Mouse (Mus musculus) midbrain, embryonic 10.5 days (tissue): ENCODE measurements around the gene Creb5. TPM values are rescaled to one million over a fixed set of nuclear protein-coding genes. Genes with fewer than 3 reads are reported as not detected.
A peak's percentile ranks its signal among the peaks of the same experiment; 100 is the strongest.

Experiments
- DNase-seq: peaks from one replicate; pipeline ENCODE4 v3.0.0-alpha.2; 2017; ENCODE audit warnings: low spot score
- H3K27ac ChIP-seq: fragments of 300-500 bp; sonication (generic); replicated peaks from 2 replicates; pipeline ENCODE4 v1.5.1; 2016; ENCODE audit warnings: mild to moderate bottlenecking
- H3K27me3 ChIP-seq: fragments of 300-500 bp; sonication (generic); 2 replicates; pipeline ENCODE4 v1.6.1; 2016; ENCODE audit warnings: low read depth, mild to moderate bottlenecking; ENCODE audit not compliant: poor library complexity, severe bottlenecking
- H3K36me3 ChIP-seq: fragments of 300-500 bp; sonication (generic); 2 replicates; pipeline ENCODE4 v1.6.1; 2016; ENCODE audit warnings: mild to moderate bottlenecking, moderate library complexity
- H3K4me1 ChIP-seq: fragments of 300-500 bp; sonication (generic); 2 replicates; pipeline ENCODE4 v1.6.1; 2016
- H3K4me3 ChIP-seq: fragments of 300-500 bp; sonication (generic); 2 replicates; pipeline ENCODE4 v1.5.1; 2016; ENCODE audit warnings: mild to moderate bottlenecking, moderate library complexity
- H3K9me3 ChIP-seq: fragments of 300-500 bp; sonication (generic); replicated peaks from 2 replicates; pipeline ENCODE4 v1.6.1; 2016; ENCODE audit warnings: mild to moderate bottlenecking
- WGBS: fragments of 180-500 bp; shearing (Covaris S2); methylation state at CpG from one replicate; pipeline ENCODE4 v1.1.7; 2016; 5-methylcytosine and 5-hydroxymethylcytosine counted together
- polyA plus RNA-seq: library from polyadenylated mRNA; unstranded; fragments of >200 nt; fragmentation: Nextera tagmentation; extraction: Ambion mirVana; gene quantifications from 2 replicates; pipeline ENCODE4 v1.2.1, GENCODE M21; 2016

Gene Creb5
- polyA plus RNA-seq, 1 experiment from 2014 or later: 4.8 TPM

GRCm38 (mm10) chr6:53574097-53574496 lies 287.0 kb downstream of the Creb5 start:
- Histone ChIP-seq H3K9me3 (no peaks in the 10 kb centered on the region), H3K36me3 (no peaks in the 10 kb centered on the region), H3K4me3 (peak overlapping the region; percentile 44), H3K27me3 (peaks cover 8% of the 10 kb centered on the region), H3K27ac (peak overlapping the region; percentile 83), H3K4me1 (peaks cover 40% of the 10 kb centered on the region)
- no peak for DNase-seq
- WGBS: 48% methylated on average over 12 of the region's 12 CpGs

- 88% methylated on average over 4 of the region's 4 CpGs for WGBS
- H3K36me3 ChIP-seq: no peaks in the 10 kb centered on the region
- H3K9me3 ChIP-seq: no peaks in the 10 kb centered on the region
- DNase-seq: no peak
- peaks cover 36% of the 10 kb centered on the region for H3K4me1 ChIP-seq
- H3K27ac ChIP-seq: no peak overlapping the region
- H3K27me3 ChIP-seq: peaks cover 8% of the 10 kb centered on the region
- no peak overlapping the region for H3K4me3 ChIP-seq
Observed at GRCm38 (mm10) chr6:53575191-53575590, 288.1 kb downstream of the Creb5 start.

- no peak overlapping the region for H3K4me3 ChIP-seq
- no peak for DNase-seq
- 96% methylated on average over 3 of the region's 3 CpGs for WGBS
- H3K4me1 ChIP-seq: peaks cover 39% of the 10 kb centered on the region
- peaks cover 8% of the 10 kb centered on the region for H3K27me3 ChIP-seq
- no peaks in the 10 kb centered on the region for H3K36me3 ChIP-seq
- no peak overlapping the region for H3K27ac ChIP-seq
- no peaks in the 10 kb centered on the region for H3K9me3 ChIP-seq
Observed at GRCm38 (mm10) chr6:53575836-53576235, 288.8 kb downstream of the Creb5 start.

- H3K27ac ChIP-seq: no peak overlapping the region
- no peaks in the 10 kb centered on the region for H3K9me3 ChIP-seq
- no peak overlapping the region for H3K4me3 ChIP-seq
- H3K27me3 ChIP-seq: peaks cover 10% of the 10 kb centered on the region
- H3K36me3 ChIP-seq: no peaks in the 10 kb centered on the region
- no peak for DNase-seq
- 81% methylated on average over 6 of the region's 6 CpGs for WGBS
- H3K4me1 ChIP-seq: peaks cover 39% of the 10 kb centered on the region
Observed at GRCm38 (mm10) chr6:53576841-53577240, 289.8 kb downstream of the Creb5 start.

GRCm38 (mm10) chr6:53577776-53578175 lies 290.7 kb downstream of the Creb5 start:
- Histone ChIP-seq H3K4me1 (peaks cover 38% of the 10 kb centered on the region), H3K27ac (no peak overlapping the region), H3K36me3 (no peaks in the 10 kb centered on the region), H3K9me3 (no peaks in the 10 kb centered on the region), H3K4me3 (no peak overlapping the region), H3K27me3 (peaks cover 15% of the 10 kb centered on the region)
- DNase-seq: no peak
- 74% methylated on average over 3 of the region's 3 CpGs for WGBS

- H3K36me3 ChIP-seq: no peaks in the 10 kb centered on the region
- 85% methylated on average over 7 of the region's 7 CpGs for WGBS
- H3K9me3 ChIP-seq: no peaks in the 10 kb centered on the region
- peaks cover 14% of the 10 kb centered on the region; the same call in 1 of the 2 replicates for H3K4me1 ChIP-seq
- no peak overlapping the region for H3K27ac ChIP-seq
- no peak for DNase-seq
- H3K4me3 ChIP-seq: no peak overlapping the region
- H3K27me3 ChIP-seq: 0 out of 2 replicates have a peak, but pooled peaks cover 7% of the 10 kb centered on the region
Observed at GRCm38 (mm10) chr6:53580346-53580745, 293.3 kb downstream of the Creb5 start.

GRCm38 (mm10) chr6:53583234-53583875 lies 296.3 kb downstream of the Creb5 start:
- Histone ChIP-seq H3K27ac (no peak overlapping the region), H3K4me1 (peaks cover 14% of the 10 kb centered on the region; the same call in 1 of the 2 replicates), H3K27me3 (0 out of 2 replicates have a peak, but pooled peaks cover 7% of the 10 kb centered on the region), H3K36me3 (no peaks in the 10 kb centered on the region), H3K4me3 (no peak overlapping the region), H3K9me3 (no peaks in the 10 kb centered on the region)
- no peak for DNase-seq
- 83% methylated on average over 19 of the region's 19 CpGs for WGBS

GRCm38 (mm10) chr6:53584718-53585405 lies 297.8 kb downstream of the Creb5 start:
- H3K4me3 ChIP-seq: no peak overlapping the region
- H3K27me3 ChIP-seq: 0 out of 2 replicates have a peak, but pooled peaks cover 7% of the 10 kb centered on the region
- no peaks in the 10 kb centered on the region for H3K36me3 ChIP-seq
- no peak overlapping the region for H3K27ac ChIP-seq
- no peak for DNase-seq
- WGBS: 64% methylated on average over 10 of the region's 10 CpGs
- H3K4me1 ChIP-seq: peaks cover 14% of the 10 kb centered on the region; the same call in 1 of the 2 replicates
- H3K9me3 ChIP-seq: no peaks in the 10 kb centered on the region

GRCm38 (mm10) chr6:53589746-53590145 lies 302.7 kb downstream of the Creb5 start:
- WGBS: 87% methylated on average over 6 of the region's 6 CpGs
- Histone ChIP-seq H3K9me3 (no peaks in the 10 kb centered on the region), H3K27me3 (no peaks in the 10 kb centered on the region)

GRCm38 (mm10) chr6:53592230-53592629 lies 305.2 kb downstream of the Creb5 start:
- H3K4me3 ChIP-seq: no peak overlapping the region
- H3K36me3 ChIP-seq: no peaks in the 10 kb centered on the region
- no peaks in the 10 kb centered on the region for H3K27me3 ChIP-seq
- no peak for DNase-seq
- no peaks in the 10 kb centered on the region for H3K9me3 ChIP-seq
- peaks cover 17% of the 10 kb centered on the region for H3K4me1 ChIP-seq
- H3K27ac ChIP-seq: no peak overlapping the region
- 90% methylated on average over 5 of the region's 5 CpGs for WGBS

More at GRCm38 (mm10) chr6:53589746-53590145, 302.7 kb downstream of the Creb5 start:
- Histone ChIP-seq H3K4me3 (no peak overlapping the region), H3K27ac (no peak overlapping the region), H3K4me1 (peaks cover 17% of the 10 kb centered on the region), H3K36me3 (no peaks in the 10 kb centered on the region)
- no peak for DNase-seq

- H3K9me3 ChIP-seq: no peaks in the 10 kb centered on the region
- 24% methylated on average over 4 of the region's 4 CpGs for WGBS
- no peaks in the 10 kb centered on the region for H3K36me3 ChIP-seq
Observed at GRCm38 (mm10) chr6:53593603-53594002, 306.5 kb downstream of the Creb5 start.

GRCm38 (mm10) chr6:53594316-53594715 lies 307.2 kb downstream of the Creb5 start:
- peaks cover 17% of the 10 kb centered on the region for H3K4me1 ChIP-seq
- no peak overlapping the region for H3K27ac ChIP-seq
- H3K4me3 ChIP-seq: no peak overlapping the region
- WGBS: 65% methylated on average over 4 of the region's 4 CpGs
- H3K27me3 ChIP-seq: no peaks in the 10 kb centered on the region
- no peak for DNase-seq
- no peaks in the 10 kb centered on the region for H3K9me3 ChIP-seq
- no peaks in the 10 kb centered on the region for H3K36me3 ChIP-seq

More at GRCm38 (mm10) chr6:53593603-53594002, 306.5 kb downstream of the Creb5 start:
- H3K4me3 ChIP-seq: no peak overlapping the region
- peak overlapping the region; percentile 73 for H3K27ac ChIP-seq
- no peaks in the 10 kb centered on the region for H3K27me3 ChIP-seq
- H3K4me1 ChIP-seq: peaks cover 17% of the 10 kb centered on the region
- peak; percentile 60 for DNase-seq

GRCm38 (mm10) chr6:53596402-53596801 lies 309.3 kb downstream of the Creb5 start:
- Histone ChIP-seq H3K4me3 (no peak overlapping the region), H3K27ac (no peak overlapping the region), H3K9me3 (no peaks in the 10 kb centered on the region), H3K4me1 (peaks cover 17% of the 10 kb centered on the region), H3K27me3 (no peaks in the 10 kb centered on the region), H3K36me3 (no peaks in the 10 kb centered on the region)
- 88% methylated on average over 2 of the region's 2 CpGs for WGBS
- DNase-seq: no peak
